Mouse (Mus musculus) limb, embryonic 12.5 days (tissue): ENCODE results near the gene Minos1. TPM values are rescaled to one million over a fixed set of nuclear protein-coding genes. Genes with fewer than 3 reads are reported as not detected.
A peak's percentile ranks its signal among the peaks of the same experiment; 100 is the strongest.

ENCODE experiments used
- ATAC-seq: fragments of 200-750 bp; cut with Nextera tagmentation; 2 replicates; pipeline ENCODE4 v1.8.0; 2017; ENCODE audit warnings: low read depth, moderate TSS enrichment; ENCODE audit not compliant: insufficient number of reproducible peaks, insufficient read depth, low FRiP score, low TSS enrichment
- H3K27ac ChIP-seq: fragments of 300-500 bp; sonication (generic); 2 replicates; pipeline ENCODE4 v1.5.1; 2016; ENCODE audit warnings: mild to moderate bottlenecking, moderate library complexity
- H3K27me3 ChIP-seq: fragments of 300-500 bp; sonication (generic); 2 replicates; pipeline ENCODE4 v1.6.1; 2016; ENCODE audit warnings: mild to moderate bottlenecking, moderate library complexity
- H3K36me3 ChIP-seq: fragments of 300-500 bp; sonication (generic); 2 replicates; pipeline ENCODE4 v1.6.1; 2016; ENCODE audit warnings: mild to moderate bottlenecking, moderate library complexity
- H3K4me1 ChIP-seq: fragments of 300-500 bp; sonication (generic); replicated peaks from 2 replicates; pipeline ENCODE4 v1.6.1; 2016
- H3K4me2 ChIP-seq: fragments of 300-500 bp; sonication (generic); 2 replicates; pipeline ENCODE4 v1.6.1; 2016; ENCODE audit warnings: mild to moderate bottlenecking, moderate library complexity
- H3K4me3 ChIP-seq: fragments of 300-500 bp; sonication (generic); replicated peaks from 2 replicates; pipeline ENCODE4 v1.5.1; 2016; ENCODE audit warnings: mild to moderate bottlenecking
- H3K9ac ChIP-seq: fragments of 300-500 bp; sonication (generic); replicated peaks from 2 replicates; pipeline ENCODE4 v1.6.1; 2016; ENCODE audit warnings: mild to moderate bottlenecking, moderate library complexity
- H3K9me3 ChIP-seq: fragments of 300-500 bp; sonication (generic); 2 replicates; pipeline ENCODE4 v1.6.1; 2016; ENCODE audit warnings: mild to moderate bottlenecking, moderate library complexity
- WGBS: fragments of 180-500 bp; shearing (Covaris S2); methylation state at CpG from one replicate; pipeline ENCODE4 v1.1.7; 2016; 5-methylcytosine and 5-hydroxymethylcytosine counted together
- polyA plus RNA-seq: library from polyadenylated mRNA; unstranded; fragments of >200 nt; fragmentation: Nextera tagmentation; extraction: Ambion mirVana; gene quantifications from 2 replicates; pipeline ENCODE4 v1.2.1, GENCODE M21; 2016

Minos1 gene
- polyA plus RNA-seq, 1 experiment from 2014 or later: 492 TPM

DNA sequence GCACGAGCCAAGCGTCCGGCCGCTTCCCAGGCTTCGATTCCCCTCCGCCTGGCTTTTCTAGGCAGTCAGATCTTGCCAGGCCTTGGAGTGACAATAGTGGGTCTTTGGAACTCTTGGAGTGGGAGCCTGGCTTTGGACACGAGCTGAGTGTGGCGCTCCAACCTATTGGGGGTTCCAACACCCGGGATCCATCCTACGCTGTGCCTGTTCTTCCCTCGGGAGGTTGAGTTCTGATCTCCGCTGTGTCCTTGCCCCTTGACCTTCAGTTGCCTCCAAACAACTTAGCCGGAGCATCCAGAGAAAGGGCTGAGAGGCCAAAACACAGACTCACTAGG is 37.8 kb downstream of the Minos1 start:
- WGBS: 23% methylated on average over 13 of the region's 13 CpGs
- Histone ChIP-seq H3K27me3 (peaks cover 55% of the 10 kb centered on the region), H3K4me1 (peaks cover 38% of the 10 kb centered on the region), H3K27ac (peak overlapping the region; percentile 89; the same call in 1 of the 2 replicates), H3K9ac (peak overlapping the region; percentile 90; the same call in 1 of the 2 replicates), H3K36me3 (peaks cover 8% of the 10 kb centered on the region; the same call in 1 of the 2 replicates), H3K4me2 (peak overlapping the region; percentile 89), H3K4me3 (peak overlapping the region; percentile 83), H3K9me3 (peaks cover 7% of the 10 kb centered on the region; the same call in 1 of the 2 replicates)
- ATAC-seq: no peak

DNA sequence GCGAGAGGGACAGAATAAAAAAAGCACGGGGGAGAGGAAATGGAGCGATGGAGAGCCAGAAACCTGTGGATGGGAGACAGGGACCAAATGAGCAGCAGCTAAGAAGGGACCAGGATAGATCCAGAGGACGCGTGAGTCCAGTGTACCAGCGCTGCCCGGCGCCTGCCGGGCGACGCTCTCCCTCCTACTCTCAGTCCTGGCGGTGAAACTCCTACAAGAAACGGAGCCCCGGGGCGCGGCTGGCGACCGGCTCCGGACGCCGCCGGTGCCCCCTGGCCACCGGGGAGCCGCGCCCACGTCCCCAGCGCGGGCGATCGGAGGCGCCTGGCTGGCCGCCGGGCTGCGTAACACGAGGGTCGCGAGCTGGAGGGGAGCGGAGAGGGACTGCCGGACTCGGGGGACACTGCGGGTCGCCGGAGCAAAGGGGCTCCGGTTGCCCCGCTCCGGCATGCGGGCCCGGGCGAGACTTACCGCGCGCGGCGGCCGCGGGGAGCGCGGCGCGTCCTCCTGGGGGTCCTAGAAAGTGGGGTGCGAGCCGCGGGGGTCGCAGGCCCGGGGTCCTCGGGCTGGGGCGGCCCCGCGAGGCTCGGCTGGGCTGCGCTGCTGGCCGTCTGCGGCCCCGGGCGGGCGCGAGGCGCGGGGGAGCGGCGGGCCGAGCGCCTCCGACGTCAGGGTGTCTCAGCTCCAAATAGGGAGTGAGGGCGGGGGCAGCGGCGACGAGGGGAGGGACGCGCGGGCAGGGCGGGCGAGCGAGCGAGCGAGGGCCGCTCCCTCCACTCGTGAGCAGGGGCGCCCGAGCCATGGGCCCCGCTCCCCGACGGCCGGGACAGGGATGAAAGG is 38.3 kb downstream of the Minos1 start, which contains the start of gene Nbl1:
TSS of gene Nbl1 (minus strand) at position 638 of the 840 bp plus-strand sequence.
- Histone ChIP-seq H3K9me3 (peaks cover 7% of the 10 kb centered on the region; the same call in 1 of the 2 replicates), H3K4me2 (peak within 1 kb of the TSS; percentile 89), H3K27ac (peak within 1 kb of the TSS; percentile 89), H3K4me3 (peak within 1 kb of the TSS; percentile 83), H3K9ac (peak within 1 kb of the TSS; percentile 90), H3K36me3 (peaks cover 8% of the 10 kb centered on the region; the same call in 1 of the 2 replicates), H3K4me1 (peaks cover 42% of the 10 kb centered on the region), H3K27me3 (peaks cover 61% of the 10 kb centered on the region)
- ATAC-seq: no peak
- WGBS: 1% methylated on average over 95 of the region's 105 CpGs

DNA sequence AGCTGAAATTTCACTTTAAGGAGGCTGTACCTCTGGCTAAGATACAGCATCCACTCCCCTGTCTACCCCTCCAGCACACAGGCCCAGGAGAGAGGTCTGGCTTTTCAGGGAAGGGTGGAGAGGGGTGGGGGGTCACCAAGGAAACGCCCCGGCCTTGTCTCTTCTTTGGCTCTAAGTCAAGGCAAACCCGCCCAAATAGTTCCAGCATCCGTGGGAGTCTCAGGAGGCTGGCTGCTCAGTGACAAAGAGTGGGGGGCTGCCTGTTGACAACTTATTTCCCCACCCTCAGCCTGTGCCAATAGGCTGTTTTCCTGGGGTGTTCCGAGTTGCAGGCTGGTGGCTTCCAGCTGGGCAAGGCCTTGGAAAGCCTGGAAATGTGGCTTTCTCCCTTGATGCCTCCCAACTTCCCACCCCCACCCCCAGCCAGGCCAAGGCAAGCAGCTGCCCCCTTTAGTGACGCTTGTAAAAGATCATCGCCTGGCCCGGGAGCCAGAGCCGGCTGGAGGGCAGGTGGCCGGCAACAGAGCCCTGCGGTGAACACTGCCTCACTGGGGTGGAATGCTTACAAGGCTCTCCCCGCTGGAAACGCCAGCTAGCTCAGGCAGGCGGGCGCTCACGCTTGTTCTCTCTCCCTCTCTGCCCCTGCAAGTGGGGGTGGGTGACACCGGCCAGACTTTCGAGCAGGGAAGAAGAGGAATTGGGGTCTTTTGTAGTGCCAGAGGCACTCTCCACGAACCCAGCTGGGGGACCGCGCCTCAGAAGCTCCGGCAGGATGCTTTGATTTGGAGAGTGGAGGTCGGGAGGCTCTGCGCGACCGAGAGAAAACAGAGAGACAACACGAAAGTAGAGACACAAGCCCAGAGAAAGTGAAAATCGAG is 39.2 kb downstream of the Minos1 start:
- Histone ChIP-seq H3K27me3 (peaks cover 64% of the 10 kb centered on the region), H3K4me2 (peak overlapping the region; percentile 89), H3K4me3 (peak overlapping the region; percentile 83), H3K9me3 (peaks cover 7% of the 10 kb centered on the region; the same call in 1 of the 2 replicates), H3K4me1 (peaks cover 49% of the 10 kb centered on the region), H3K27ac (peak overlapping the region; percentile 89), H3K36me3 (peaks cover 8% of the 10 kb centered on the region; the same call in 1 of the 2 replicates), H3K9ac (peak overlapping the region; percentile 90)
- ATAC-seq: peak; percentile 47; the same call in 1 of the 2 replicates
- 2% methylated on average over 28 of the region's 28 CpGs for WGBS

DNA sequence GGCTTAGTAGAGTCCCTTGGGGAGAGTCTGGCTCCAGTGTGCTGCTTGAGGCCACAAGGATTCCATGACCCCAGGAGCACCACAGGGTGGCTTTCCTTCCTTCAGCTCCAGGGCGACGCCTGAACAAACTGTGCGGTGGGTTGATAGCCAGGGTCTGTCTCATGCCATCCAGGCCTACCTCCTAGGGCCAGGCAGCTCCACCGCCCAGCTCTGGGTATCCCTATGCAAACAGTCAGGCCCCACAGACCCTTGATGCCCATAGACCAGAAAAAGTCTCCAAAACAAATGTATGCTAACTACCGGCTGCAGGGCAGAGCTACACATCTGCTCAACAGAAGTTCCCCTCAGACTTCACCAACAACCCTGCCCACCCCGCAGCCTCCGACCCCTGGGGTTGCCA is 39.8 kb downstream of the Minos1 start:
- 16% methylated on average over 7 of the region's 7 CpGs for WGBS
- Histone ChIP-seq H3K4me2 (peak overlapping the region; percentile 89), H3K36me3 (peaks cover 8% of the 10 kb centered on the region; the same call in 1 of the 2 replicates), H3K4me1 (peaks cover 49% of the 10 kb centered on the region), H3K9me3 (peaks cover 7% of the 10 kb centered on the region; the same call in 1 of the 2 replicates), H3K27me3 (peaks cover 64% of the 10 kb centered on the region), H3K27ac (peak overlapping the region; percentile 89), H3K9ac (peak overlapping the region; percentile 90), H3K4me3 (peak overlapping the region; percentile 83)
- no peak for ATAC-seq

DNA sequence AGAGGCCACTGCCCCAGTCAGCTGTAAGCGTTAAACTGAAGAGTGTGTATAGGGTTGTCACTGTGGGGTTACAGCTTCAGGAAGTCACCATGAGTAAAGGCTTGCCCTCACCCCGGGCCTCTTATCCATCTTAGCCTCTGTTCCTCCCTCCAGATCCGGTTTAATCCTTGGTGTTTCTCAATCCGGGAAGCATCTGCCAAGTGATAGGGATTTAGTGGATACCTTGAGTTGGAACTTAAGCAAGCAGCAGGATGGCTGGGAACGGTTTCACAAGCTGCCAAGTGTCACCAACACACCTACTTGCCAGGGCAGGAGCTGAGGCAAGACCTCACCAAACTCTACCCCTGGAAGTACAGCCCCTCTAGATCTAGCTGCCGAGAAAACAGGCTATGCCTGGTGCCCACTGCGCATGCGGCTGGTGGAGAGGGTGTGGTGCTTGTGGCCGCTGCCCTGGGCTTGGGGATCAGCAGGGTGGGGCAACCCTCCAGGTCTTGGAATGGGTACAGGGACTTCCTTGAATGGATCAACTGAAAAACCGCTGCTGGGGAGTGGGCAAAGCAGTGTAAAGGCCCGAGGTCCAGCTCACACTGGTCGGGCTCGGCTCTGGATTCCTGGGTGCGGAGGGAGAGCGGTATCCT is 40.5 kb downstream of the Minos1 start:
- Histone ChIP-seq H3K4me1 (peaks cover 45% of the 10 kb centered on the region), H3K27me3 (peaks cover 67% of the 10 kb centered on the region), H3K27ac (peak overlapping the region; percentile 89), H3K4me3 (peak overlapping the region; percentile 83), H3K9ac (peak overlapping the region; percentile 90; the same call in 1 of the 2 replicates), H3K9me3 (peaks cover 7% of the 10 kb centered on the region; the same call in 1 of the 2 replicates), H3K36me3 (peaks cover 8% of the 10 kb centered on the region; the same call in 1 of the 2 replicates), H3K4me2 (peak overlapping the region; percentile 89)
- no peak for ATAC-seq
- 55% methylated on average over 15 of the region's 15 CpGs for WGBS

DNA sequence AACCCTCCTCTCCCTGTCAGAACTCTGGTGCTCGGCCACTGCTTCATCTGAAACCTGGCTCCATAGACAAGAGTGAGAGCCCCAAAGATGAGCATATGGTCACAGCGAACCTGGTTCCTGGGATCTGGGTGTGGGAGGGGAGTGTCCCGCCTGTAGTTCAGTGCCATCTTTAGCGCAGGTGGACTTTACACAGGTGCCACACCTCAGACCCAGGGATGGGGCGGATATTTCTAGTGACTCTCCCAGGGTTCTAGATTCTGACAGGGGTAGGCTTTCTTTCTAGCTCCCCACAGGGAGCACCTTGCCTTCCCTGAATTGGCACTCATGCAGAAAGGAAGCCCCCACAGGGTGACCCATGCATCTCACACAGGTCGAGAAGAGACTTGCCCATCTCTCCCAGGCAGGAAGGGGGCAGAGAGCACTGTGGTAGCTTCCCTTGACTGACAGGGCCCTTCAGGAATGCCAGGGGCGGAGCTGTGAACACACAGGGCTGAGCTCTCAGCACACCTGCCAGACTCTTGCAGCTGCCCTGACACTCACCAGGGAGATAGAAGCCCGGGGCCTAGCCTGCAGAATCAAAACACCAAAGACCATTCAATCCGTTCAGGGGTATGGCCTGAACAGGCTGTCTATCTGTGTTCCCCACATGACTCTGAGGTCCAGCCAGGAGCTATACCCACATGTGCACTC is 41.8 kb downstream of the Minos1 start:
- H3K9ac ChIP-seq: no peak overlapping the region
- peaks cover 43% of the 10 kb centered on the region for H3K4me1 ChIP-seq
- H3K27ac ChIP-seq: 0 out of 2 replicates have a peak overlapping the region, but pooled peaks have one; percentile 0
- no peak overlapping the region for H3K4me3 ChIP-seq
- WGBS: 52% methylated on average over 9 of the region's 9 CpGs
- ATAC-seq: no peak
- H3K36me3 ChIP-seq: peaks cover 21% of the 10 kb centered on the region
- H3K27me3 ChIP-seq: peaks cover 75% of the 10 kb centered on the region
- H3K9me3 ChIP-seq: no peaks in the 10 kb centered on the region
- H3K4me2 ChIP-seq: peak overlapping the region; percentile 22; the same call in 1 of the 2 replicates

DNA sequence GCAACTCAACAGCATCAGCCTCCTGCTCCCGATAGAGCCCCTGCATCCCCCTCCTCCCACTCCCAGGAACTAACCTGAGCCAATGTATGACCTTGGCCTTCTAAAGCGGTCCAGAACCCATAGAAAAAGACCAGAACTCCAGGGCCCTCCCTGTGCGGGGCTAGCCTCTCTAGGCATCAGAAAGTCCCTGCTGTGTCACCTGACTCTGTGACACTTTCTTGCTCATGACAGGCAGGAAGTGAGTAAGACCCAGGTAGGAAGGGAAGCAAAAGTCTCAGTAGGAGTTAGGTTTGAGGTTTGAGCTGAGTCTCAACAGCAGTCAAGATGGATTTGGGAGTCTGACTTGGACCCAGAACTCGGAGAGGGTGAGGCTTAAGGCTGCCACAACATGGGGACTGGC is 43.9 kb downstream of the Minos1 start:
- no peak overlapping the region for H3K4me3 ChIP-seq
- 0 out of 2 replicates have a peak overlapping the region, but pooled peaks have one; percentile 8 for H3K9ac ChIP-seq
- H3K4me1 ChIP-seq: peaks cover 47% of the 10 kb centered on the region
- H3K27me3 ChIP-seq: peaks cover 53% of the 10 kb centered on the region
- H3K9me3 ChIP-seq: no peaks in the 10 kb centered on the region
- peaks cover 21% of the 10 kb centered on the region for H3K36me3 ChIP-seq
- H3K27ac ChIP-seq: peak overlapping the region; percentile 29; the same call in 1 of the 2 replicates
- ATAC-seq: no peak
- 73% methylated on average over 4 of the region's 4 CpGs for WGBS
- H3K4me2 ChIP-seq: no peak overlapping the region

DNA sequence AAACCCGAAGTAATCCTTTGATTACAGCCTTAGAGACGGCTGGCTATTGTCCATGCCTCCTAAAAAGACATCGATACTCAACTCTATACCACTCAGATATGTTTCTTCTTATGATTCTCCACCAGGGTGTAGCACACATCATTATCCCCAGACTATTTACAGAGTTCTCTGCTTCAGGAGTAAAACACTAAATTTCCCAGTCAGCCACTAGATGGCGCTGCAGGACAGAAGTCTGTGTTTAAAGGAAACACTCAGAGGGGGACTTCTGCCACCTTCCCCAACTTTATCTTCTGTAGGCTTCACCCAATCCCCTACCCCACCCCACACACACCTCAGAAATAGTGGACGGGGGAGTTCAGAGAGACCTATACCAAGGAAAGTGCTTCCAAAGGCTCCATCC is 44.9 kb downstream of the Minos1 start:
- no peak overlapping the region for H3K4me3 ChIP-seq
- ATAC-seq: peak; percentile 17; the same call in 1 of the 2 replicates
- H3K9ac ChIP-seq: no peak overlapping the region
- no peaks in the 10 kb centered on the region for H3K9me3 ChIP-seq
- peaks cover 38% of the 10 kb centered on the region for H3K4me1 ChIP-seq
- H3K4me2 ChIP-seq: no peak overlapping the region
- peaks cover 21% of the 10 kb centered on the region for H3K36me3 ChIP-seq
- 21% methylated on average over 5 of the region's 5 CpGs for WGBS
- H3K27ac ChIP-seq: no peak overlapping the region
- peaks cover 44% of the 10 kb centered on the region for H3K27me3 ChIP-seq

DNA sequence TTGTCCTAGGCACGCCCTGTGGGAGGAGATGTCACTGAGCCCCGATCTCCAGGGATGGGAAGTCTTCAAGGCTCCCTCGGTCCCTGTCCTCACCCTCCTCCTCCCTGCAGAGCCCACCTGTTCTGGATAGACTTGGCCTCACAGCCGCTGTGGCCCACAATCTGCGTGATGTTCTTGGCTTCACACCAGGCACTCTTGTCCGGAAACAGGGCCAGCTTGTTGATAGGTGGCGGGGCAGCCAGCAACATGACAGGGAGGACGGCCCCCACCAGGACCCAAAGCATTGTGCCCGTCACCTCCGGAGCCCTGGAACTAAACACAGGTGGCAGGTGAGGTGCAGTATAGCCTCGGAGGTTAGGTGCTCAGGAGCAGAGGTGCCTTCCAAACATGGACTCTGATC is 45.6 kb downstream of the Minos1 start:
- Histone ChIP-seq H3K4me2 (no peak overlapping the region), H3K36me3 (peaks cover 18% of the 10 kb centered on the region), H3K4me1 (peaks cover 31% of the 10 kb centered on the region), H3K9me3 (no peaks in the 10 kb centered on the region), H3K27me3 (peaks cover 37% of the 10 kb centered on the region), H3K27ac (no peak overlapping the region), H3K4me3 (no peak overlapping the region), H3K9ac (no peak overlapping the region)
- whole genome bisulfite sequencing: 68% methylated on average over 11 of the region's 11 CpGs
- ATAC-seq: no peak
